Mouse (Mus musculus) brain, embryonic 14.5 days (tissue): Measurements from ENCODE around the gene Mme.

ENCODE experiments used
- CTCF ChIP-seq: fragments of 200-500 bp; IDR thresholded peaks from 2 replicates; pipeline ENCODE4 v1.5.1; 2012; ENCODE audit warnings: inconsistent platforms, mild to moderate bottlenecking, moderate library complexity, borderline replicate concordance; ENCODE audit not compliant: insufficient read depth, insufficient read length; ENCODE audit errors: extremely low read depth
- POLR2A ChIP-seq: fragments of 200-500 bp; IDR thresholded peaks from 2 replicates; pipeline ENCODE4 v1.6.1; 2012; ENCODE audit warnings: mild to moderate bottlenecking, inconsistent platforms, borderline replicate concordance; ENCODE audit not compliant: poor library complexity, insufficient read depth, insufficient read length, severe bottlenecking; ENCODE audit errors: extremely low read depth

- TF ChIP-seq CTCF (no peak), POLR2A (no peak)
Observed at GRCm38 (mm10) chr3:63348893-63349426, 107.6 kb downstream of the Mme start.
